Mouse (Mus musculus) liver, embryonic 14.5 days (tissue): ENCODE results near the gene Kbtbd12.

ENCODE experiments used
- CTCF ChIP-seq: IDR thresholded peaks from 2 replicates; pipeline ENCODE4 v1.5.1; 2016; ENCODE audit warnings: antibody characterized with exemption, low read depth, control low read depth
- EP300 ChIP-seq: IDR thresholded peaks from 2 replicates; pipeline ENCODE4 v1.6.1; 2016; ENCODE audit warnings: antibody characterized with exemption, low read depth

DNA sequence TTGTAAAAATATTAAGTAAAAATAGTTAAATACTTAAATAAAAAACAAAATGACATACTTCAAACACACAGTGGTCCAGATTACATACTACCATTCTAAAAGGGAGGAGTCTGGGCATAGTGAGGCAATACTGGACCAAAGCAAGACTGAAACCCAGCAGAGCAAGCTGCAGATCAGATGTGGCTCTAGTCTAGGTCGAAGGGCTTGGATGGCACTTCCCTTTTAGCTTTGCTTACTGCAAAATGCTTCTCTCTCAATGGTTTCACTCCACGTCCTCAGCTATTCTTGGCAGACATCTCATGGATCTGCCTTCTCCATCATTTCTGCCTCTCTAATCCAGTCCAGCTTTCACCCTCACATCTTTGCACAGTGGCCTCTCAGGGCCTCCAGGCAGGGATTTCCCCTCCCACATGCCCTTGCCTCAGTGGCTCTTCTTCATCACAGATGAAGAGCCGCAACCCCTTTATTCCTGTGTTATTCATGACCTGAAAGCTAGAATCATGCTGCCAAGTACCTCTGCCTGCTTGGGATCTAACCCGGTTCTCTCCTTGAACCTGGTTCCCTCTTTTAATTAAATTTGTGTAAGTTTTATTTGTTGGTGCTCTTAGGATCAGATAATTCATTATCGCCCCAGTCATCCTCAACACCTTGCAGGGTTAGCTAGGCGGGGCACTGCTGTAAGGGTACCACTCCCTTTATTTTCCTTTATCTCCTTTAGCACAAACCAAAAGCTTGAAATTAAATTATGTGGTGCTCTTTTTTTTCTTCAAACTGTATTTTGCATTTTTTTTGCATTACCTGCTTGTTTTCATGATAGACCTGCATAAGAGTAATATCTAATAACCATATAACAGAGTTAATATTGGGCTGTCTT, 1.6 kb downstream of the Kbtbd12 start:
- TF ChIP-seq CTCF (no peak), EP300 (peak; percentile 94)
